Mouse (Mus musculus) large intestine, adult 2 months (tissue): ENCODE measurements around the gene Mrpl22. TPM values are rescaled to one million over a fixed set of nuclear protein-coding genes. Genes with fewer than 3 reads are reported as not detected.
"Not testable (repeated sequence)": the region's sequence is repeated elsewhere in the genome, so short reads cannot be mapped to it uniquely, and the experiment has no call there.

Source experiments
- DNase-seq: peaks from one replicate; pipeline ENCODE4 v3.0.0-alpha.2; 2012; ENCODE audit warnings: low read depth, low spot score
- WGBS: fragments of 180-500 bp; shearing (Covaris S2); methylation state at CpG from one replicate; pipeline ENCODE4 v1.1.7; 2018; 5-methylcytosine and 5-hydroxymethylcytosine counted together
- polyA plus RNA-seq: library from polyadenylated mRNA; depleted of rRNA; stranded (reverse); fragments of >200 nt; gene quantifications from 2 replicates; pipeline ENCODE4 v1.2.3, GENCODE M21; 2012

The Mrpl22 gene
- polyA plus RNA-seq, 1 experiment: 47.8 TPM

- DNase-seq: peak; percentile 80
Measured at GRCm38 (mm10) chr11:58179563-58179962, 8.1 kb downstream of the Mrpl22 start.

DNA sequence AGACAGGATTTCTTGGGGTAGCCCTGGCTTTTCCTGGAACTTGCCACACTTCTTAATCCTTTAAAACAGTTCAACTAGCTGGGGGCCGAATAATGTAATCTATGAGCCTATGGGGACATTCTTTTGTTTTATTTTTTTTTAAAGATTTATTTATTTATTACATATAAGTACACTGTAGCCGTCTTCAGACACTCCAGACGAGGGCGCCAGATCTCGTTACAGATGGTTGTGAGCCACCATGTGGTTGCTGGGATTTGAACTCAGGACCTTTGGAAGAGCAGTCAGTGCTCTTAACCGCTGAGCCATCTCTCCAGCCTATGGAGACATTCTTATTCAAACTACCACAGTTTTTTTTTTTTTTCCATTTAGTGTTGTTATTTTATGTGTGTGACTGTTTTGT is 8.5 kb downstream of the Mrpl22 start:
- not testable (repeated sequence) for DNase-seq
- 90% methylated on average over 6 of the region's 6 CpGs for WGBS

More at GRCm38 (mm10) chr11:58179563-58179962, 8.1 kb downstream of the Mrpl22 start:
- WGBS: 14% methylated on average over 3 of the region's 3 CpGs

GRCm38 (mm10) chr11:58180756-58181155 is 9.3 kb downstream of the Mrpl22 start:
- WGBS: 93% methylated on average over 7 of the region's 7 CpGs
- no peak for DNase-seq

- WGBS: 11% methylated on average over 3 of the region's 3 CpGs
Measured at GRCm38 (mm10) chr11:58183579-58183978, 12.1 kb downstream of the Mrpl22 start.

DNA sequence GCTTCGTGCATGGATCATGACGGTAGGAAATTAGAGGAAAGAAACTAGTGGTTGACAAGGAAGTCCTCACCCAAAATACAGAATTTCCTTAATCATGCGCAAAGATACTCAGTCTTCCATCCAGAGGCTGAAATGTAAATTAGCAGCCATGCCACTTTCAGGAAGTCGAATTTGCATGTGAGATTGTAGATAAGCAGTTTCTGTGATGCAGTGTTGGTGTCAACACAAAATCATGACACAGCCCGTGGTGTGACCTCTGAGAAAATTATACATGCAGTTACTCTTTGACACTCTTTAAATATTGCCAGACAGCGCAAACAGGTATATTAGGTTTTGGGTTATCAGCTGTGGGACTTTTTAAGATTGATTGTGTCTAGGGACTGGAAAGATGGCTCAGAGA is 18.2 kb downstream of the Mrpl22 start:
- DNase-seq: no peak
- WGBS: 85% methylated on average over 6 of the region's 6 CpGs

More at GRCm38 (mm10) chr11:58183579-58183978, 12.1 kb downstream of the Mrpl22 start:
- no peak for DNase-seq

DNA sequence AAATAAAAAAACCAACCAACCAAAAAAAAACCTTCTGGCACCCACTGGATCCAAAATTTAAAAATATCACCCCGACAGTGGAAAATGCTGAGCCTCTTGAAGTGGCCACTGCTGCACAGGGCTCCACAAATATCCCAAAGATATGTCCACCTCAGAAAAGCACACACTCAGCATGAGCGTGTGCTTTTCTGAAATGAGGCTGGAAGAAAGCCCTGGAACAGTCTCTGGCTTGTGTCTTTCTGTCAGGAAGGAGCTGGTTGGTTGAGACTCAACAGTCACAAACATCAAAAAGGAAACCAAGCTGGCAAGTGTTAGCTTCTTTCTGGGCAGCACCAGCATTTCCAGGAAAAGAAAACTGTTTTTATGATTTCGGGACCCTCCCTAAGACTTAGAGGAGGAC is 21.9 kb downstream of the Mrpl22 start:
- no peak for DNase-seq
- 47% methylated on average over 3 of the region's 3 CpGs for WGBS

DNA sequence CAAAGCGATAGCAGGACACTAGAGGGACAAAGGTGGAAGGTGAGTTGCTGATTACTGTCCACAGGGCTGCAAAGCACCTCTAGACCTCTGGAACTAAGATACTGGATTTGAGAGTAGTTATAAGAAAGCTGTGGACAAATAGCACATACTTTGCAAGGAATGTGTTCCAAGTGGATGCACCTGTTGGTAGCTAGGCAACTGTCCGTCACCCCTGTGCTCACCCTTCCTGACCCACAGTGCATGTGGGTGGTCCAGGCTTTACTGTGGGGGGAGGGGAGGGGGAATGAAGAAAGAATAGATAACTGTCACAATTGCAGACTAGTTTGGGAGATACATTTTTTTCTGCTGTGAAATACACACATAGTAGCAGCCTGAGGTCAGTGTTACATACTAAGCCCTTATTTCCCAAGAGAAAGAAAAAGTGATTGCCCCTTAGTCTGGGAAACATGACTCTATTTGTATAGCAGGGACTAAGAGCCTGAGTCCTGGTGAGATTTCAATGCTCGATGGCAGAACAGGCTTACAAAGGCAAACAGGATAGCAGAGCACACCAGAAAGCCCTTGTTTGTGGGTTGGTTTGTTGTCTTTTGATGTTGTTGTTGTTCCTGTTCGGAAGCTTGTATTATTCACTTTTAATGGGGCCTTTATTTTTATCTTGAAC is 22.5 kb downstream of the Mrpl22 start:
- no peak for DNase-seq
- WGBS: 49% methylated on average over 4 of the region's 4 CpGs

- 83% methylated on average over 4 of the region's 4 CpGs for WGBS
- DNase-seq: no peak
Measured at GRCm38 (mm10) chr11:58198663-58199062, 27.2 kb downstream of the Mrpl22 start.

- 2% methylated on average over 14 of the region's 15 CpGs for WGBS
- peak; percentile 70 for DNase-seq
Measured at GRCm38 (mm10) chr11:58199229-58200037, 28.0 kb downstream of the Mrpl22 start, which contains the start of the genes Igtp and Irgm2. Gene Igtp, plus strand, starts transcription at chr11:58199556. Gene Irgm2, plus strand, starts transcription at chr11:58199618.

DNA sequence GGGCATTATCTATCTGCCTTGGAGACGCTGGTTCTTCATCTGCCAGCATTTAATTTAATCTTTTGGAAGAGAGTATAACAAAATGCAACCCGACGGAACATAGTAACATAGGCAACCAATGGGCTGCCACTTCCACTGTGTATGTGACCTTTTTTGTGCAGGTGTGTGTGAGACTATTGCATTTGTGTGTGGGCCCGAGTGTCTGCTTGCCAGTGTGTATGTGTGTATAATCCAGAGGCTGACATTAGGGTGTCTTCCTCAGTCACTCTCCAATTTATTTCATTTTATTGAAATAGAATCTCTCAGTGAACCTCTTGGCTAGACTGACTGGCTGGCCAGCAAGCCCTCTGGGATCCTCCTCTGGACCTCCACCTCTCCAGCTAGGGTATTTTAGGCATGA is 28.8 kb downstream of the Mrpl22 start:
- DNase-seq: no peak
- 82% methylated on average over 4 of the region's 4 CpGs for WGBS

DNA sequence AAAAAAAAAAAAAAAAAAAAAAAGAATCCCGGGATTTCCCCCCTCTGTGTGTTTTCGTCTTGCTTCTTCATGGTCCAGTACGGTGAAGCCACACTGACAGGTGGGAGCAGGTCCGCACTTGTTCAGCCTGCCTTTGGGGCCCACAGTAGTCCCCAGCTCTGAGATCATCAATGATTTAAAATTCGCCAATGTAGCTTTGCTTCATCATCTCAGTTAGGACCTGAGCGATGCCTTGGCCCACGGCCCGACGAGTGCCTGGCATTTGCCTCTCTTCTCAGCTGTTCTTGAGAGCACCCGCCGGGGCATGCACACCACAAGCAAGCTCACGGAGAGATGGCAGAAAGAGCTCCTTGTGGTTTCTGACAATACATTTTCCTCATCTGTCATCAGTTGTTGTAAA is 29.6 kb downstream of the Mrpl22 start:
- 88% methylated on average over 12 of the region's 12 CpGs for whole genome bisulfite sequencing

GRCm38 (mm10) chr11:58210321-58210886 is 38.9 kb downstream of the Mrpl22 start:
- no peak for DNase-seq
- WGBS: 85% methylated on average over 1 of the region's 1 CpGs

More for the DNA sequence above, 29.6 kb downstream of the Mrpl22 start:
- DNase-seq: no peak

DNA sequence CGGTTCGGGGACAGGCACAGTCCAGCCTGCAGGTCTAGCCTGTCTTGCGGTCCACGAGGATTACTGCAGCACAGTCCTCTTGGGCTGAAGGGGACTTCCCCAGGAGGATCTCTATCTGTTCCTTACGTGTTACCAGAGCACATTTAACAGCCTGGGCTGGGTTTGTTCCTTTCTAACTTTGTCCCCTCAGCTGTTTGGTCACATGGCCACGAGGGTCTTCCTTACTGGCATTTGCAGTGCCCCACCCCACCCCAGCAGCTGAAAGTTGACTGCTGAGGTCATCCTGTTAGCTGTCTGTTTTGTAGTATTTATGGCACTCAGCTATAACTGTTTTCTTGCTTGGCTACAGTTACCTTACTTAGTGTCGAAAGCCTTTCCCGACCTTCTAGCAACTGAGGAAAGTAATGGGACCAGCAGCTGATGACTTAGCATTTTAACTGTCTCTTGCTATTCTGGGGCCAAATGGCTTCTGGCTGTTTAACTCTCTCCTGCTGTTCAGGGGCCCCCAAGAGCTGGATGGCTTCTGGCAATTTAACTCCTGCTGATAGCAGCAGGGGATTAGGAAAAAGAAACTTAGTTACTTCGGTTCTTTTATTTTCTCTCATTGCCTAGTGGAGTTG is 39.7 kb downstream of the Mrpl22 start:
- whole genome bisulfite sequencing: 18% methylated on average over 9 of the region's 9 CpGs
- DNase-seq: no peak

GRCm38 (mm10) chr11:58211682-58212067 is 40.2 kb downstream of the Mrpl22 start:
- no peak for DNase-seq
- 56% methylated on average over 2 of the region's 2 CpGs for WGBS

DNA sequence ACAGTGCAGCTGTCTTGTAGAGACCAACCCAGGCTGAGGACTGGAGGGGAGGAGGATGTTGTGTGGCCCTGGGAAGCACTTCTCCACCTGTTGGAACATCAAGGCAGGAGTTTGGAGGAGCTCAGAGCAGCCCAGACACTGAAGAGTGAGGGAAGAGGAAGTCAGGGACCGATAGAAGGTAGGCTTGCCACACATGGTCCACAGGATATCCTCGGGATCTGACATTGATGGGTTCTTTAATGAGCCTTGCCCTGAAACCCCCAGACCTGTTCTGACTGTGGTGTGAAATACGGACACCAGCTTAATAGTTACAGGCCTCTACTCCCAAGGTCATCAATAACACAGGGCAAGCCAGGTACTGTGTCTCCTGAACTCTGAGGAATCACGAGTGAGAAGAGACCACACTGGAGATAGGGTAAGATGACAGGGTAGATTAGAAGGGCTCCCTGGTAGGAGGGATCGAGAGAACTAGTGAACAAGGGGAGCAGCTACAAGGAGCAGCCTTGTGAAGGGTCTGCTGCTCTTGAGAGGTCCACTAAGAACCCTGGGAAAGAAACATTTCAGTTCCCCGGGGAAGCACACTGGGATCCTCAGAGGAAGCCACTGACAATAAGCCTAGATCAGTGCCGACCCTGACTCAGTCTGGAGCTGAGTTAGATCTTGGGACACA is 42.3 kb downstream of the Mrpl22 start:
- 89% methylated on average over 7 of the region's 7 CpGs for WGBS
- DNase-seq: no peak

DNA sequence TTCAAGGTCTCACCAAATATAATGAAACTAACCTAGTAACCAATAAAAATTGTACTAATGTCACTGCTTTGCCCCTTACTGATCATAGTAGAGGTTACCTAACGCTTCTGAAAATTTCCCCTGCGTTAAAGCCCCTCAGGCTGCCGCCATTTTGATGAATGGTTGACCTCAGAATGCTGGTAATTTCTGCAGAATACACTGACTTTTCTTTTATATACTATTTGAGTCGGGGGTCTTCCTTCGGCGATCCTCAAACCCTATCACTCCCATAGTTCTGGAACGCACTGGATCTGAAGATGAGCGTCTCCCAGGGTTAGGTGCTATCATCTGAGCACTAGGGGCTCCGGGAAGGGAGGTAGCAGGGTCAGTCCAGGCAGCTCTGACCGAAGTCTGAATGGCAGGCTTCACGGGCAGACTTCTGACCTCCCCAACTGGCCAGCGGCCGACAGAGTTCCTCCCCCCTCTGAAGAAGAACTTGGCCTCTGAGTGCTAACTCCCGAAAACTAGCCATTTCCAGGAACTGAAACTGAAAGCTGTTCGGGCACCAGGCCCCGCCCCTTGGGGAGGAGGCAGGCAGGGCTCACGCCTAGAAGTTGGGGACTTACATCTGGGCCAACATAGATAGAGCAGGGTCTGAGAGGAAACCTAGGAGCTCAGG is 43.1 kb downstream of the Mrpl22 start:
- peak; percentile 81 for DNase-seq
- 16% methylated on average over 17 of the region's 17 CpGs for WGBS

DNA sequence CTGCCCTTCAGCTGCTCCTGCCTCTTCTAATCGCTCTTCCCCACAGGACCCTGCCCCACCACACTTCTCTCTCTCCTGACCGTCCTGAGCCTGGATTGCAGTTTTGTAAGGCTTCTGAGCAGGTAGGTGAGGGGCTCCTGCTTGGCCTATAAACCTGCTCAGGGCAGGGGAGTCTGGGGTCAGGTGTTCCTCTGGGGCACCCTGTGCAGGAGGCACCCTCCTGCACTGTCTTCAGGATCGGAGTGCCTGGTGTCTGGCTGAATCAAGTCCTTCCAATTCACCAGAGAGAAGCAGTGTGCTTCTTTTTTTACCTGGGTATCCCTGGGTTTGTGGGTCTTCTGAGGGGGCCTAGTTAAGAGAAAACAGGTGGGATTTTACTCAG is 43.6 kb downstream of the Mrpl22 start:
- WGBS: 0% methylated on average over 2 of the region's 3 CpGs
- not testable (repeated sequence) for DNase-seq

DNA sequence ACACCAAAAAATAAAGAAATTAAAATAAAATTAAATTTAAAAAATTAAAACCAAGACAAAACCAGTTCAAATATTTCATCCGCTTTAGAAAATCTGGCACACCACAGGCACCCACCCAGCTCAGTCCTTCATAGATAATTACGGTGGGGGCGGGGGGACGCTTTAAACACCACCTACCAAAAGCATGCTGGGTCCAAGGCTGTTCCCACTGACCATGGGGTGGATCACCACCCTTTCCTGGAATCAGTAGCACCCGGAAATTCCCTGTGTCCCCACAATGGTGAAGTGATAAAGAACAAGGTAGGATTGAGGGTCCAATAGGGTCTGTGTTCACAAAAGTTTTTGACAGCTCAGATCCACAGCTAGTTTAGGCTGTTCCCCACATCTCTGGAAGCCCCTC is 44.4 kb downstream of the Mrpl22 start:
- DNase-seq: no peak
- WGBS: 48% methylated on average over 5 of the region's 5 CpGs

GRCm38 (mm10) chr11:58216823-58217222 is 45.4 kb downstream of the Mrpl22 start:
- WGBS: 71% methylated on average over 6 of the region's 6 CpGs
- DNase-seq: no peak
